Mouse (Mus musculus) erythroblast, embryonic 14.5 days (primary cell): ENCODE measurements around the gene Ppfia4.

Source experiments
- GATA1 ChIP-seq: IDR thresholded peaks from 2 replicates; pipeline ENCODE4 v1.6.1; 2012; ENCODE audit warnings: low read length, inconsistent platforms, mixed read lengths
- TAL1 ChIP-seq: IDR thresholded peaks from 3 replicates; pipeline ENCODE4 v1.6.1; 2012; ENCODE audit warnings: low read length, inconsistent platforms, mixed read lengths

DNA sequence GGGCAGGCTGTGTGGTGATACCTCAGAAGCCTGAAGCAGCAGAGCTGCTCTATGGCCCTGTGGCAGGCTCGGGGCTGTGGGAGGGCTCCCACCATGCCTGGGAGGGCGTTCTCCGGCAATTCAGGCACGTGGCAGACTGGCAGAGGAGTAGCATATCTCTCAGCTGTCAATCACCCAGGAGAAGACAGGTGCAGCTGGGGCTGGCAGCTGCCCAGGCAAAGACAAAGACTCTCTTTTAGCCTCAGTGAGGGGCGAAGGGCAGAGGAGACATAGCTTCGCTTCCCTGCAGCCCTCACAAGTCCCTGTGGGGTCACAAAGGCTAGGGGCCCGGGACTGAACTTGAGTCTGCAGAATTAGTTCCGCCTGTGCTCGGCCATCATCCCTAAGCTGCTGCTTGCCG lies 25.3 kb downstream of the Ppfia4 start:
- TF ChIP-seq TAL1 (no peak), GATA1 (no peak)
